Mouse (Mus musculus) midbrain, embryonic 14.5 days (tissue): ENCODE measurements around the gene Spata46. TPM values are rescaled to one million over a fixed set of nuclear protein-coding genes. Genes with fewer than 3 reads are reported as not detected.

ENCODE experiments used
- ATAC-seq: fragments of 200-750 bp; cut with Nextera tagmentation; 2 replicates; pipeline ENCODE4 v1.8.0; 2017; ENCODE audit warnings: moderate number of reproducible peaks, moderate library complexity; ENCODE audit not compliant: low FRiP score, low TSS enrichment
- DNase-seq: peaks from one replicate; pipeline ENCODE4 v3.0.0-alpha.2; 2015
- H3K27ac ChIP-seq: fragments of 300-500 bp; sonication (generic); replicated peaks from 2 replicates; pipeline ENCODE4 v1.5.1; 2014; ENCODE audit warnings: mild to moderate bottlenecking, low read depth, low read length, moderate library complexity
- H3K27me3 ChIP-seq: fragments of 300-500 bp; sonication (generic); 2 replicates; pipeline ENCODE4 v1.6.1; 2014; ENCODE audit warnings: low read length, control low read depth, mixed read lengths; ENCODE audit not compliant: control insufficient read depth, insufficient read depth
- H3K36me3 ChIP-seq: fragments of 300-500 bp; sonication (generic); 2 replicates; pipeline ENCODE4 v1.6.1; 2014; ENCODE audit warnings: low read length, control low read depth; ENCODE audit not compliant: control insufficient read depth, insufficient read depth
- H3K4me1 ChIP-seq: fragments of 300-500 bp; sonication (generic); 2 replicates; pipeline ENCODE4 v1.6.1; 2014; ENCODE audit warnings: mild to moderate bottlenecking, antibody characterized with exemption, low read length, control low read depth; ENCODE audit not compliant: control insufficient read depth, insufficient read depth
- H3K4me2 ChIP-seq: fragments of 300-500 bp; sonication (generic); 2 replicates; pipeline ENCODE4 v1.6.1; 2014; ENCODE audit warnings: mild to moderate bottlenecking, low read length, moderate library complexity
- H3K4me3 ChIP-seq: fragments of 300-500 bp; sonication (generic); replicated peaks from 2 replicates; pipeline ENCODE4 v1.5.1; 2014; ENCODE audit warnings: low read depth, low read length
- H3K9ac ChIP-seq: fragments of 300-500 bp; sonication (generic); replicated peaks from 2 replicates; pipeline ENCODE4 v1.6.1; 2014; ENCODE audit warnings: mild to moderate bottlenecking, low read length, moderate library complexity
- H3K9me3 ChIP-seq: fragments of 300-500 bp; sonication (generic); 2 replicates; pipeline ENCODE4 v1.6.1; 2016; ENCODE audit warnings: low read length, control low read depth, mixed read lengths; ENCODE audit not compliant: control insufficient read depth
- WGBS: fragments of 180-500 bp; shearing (Covaris S2); extraction: QIAGEN DNeasy Blood & Tissue Kit; methylation state at CpG from one replicate; pipeline ENCODE4 v1.1.7; 2014; 5-methylcytosine and 5-hydroxymethylcytosine counted together
- polyA plus RNA-seq: library from polyadenylated mRNA; unstranded; fragments of >200 nt; fragmentation: Nextera tagmentation; extraction: Ambion mirVana; gene quantifications from 2 replicates; pipeline ENCODE4 v1.2.1, GENCODE M21; 2014

Spata46 gene
- polyA plus RNA-seq, 1 experiment from 2014 or later, result 0.96 TPM

GRCm38 (mm10) chr1:170351080-170351479, 42.5 kb downstream of the Spata46 start:
- H3K4me2 ChIP-seq, result no peak overlapping the region
- no peaks in the 10 kb centered on the region for H3K36me3 ChIP-seq
- H3K9me3 ChIP-seq, result no peaks in the 10 kb centered on the region
- no peaks in the 10 kb centered on the region for H3K4me1 ChIP-seq
- no peak overlapping the region for H3K9ac ChIP-seq
- H3K27me3 ChIP-seq, result no peaks in the 10 kb centered on the region
- DNase-seq, result no peak
- H3K27ac ChIP-seq, result no peak overlapping the region
- ATAC-seq, result no peak
- no peak overlapping the region for H3K4me3 ChIP-seq

GRCm38 (mm10) chr1:170353335-170353734, 44.7 kb downstream of the Spata46 start:
- WGBS, result 75% methylated on average over 3 of the region's 3 CpGs
- ATAC-seq (no peak), DNase-seq (no peak)
- Histone ChIP-seq H3K9ac (no peak overlapping the region), H3K27ac (no peak overlapping the region), H3K9me3 (no peaks in the 10 kb centered on the region), H3K4me1 (no peaks in the 10 kb centered on the region), H3K36me3 (no peaks in the 10 kb centered on the region), H3K27me3 (no peaks in the 10 kb centered on the region), H3K4me2 (no peak overlapping the region), H3K4me3 (no peak overlapping the region)

GRCm38 (mm10) chr1:170360183-170360915, 51.7 kb downstream of the Spata46 start:
- no peak for ATAC-seq
- 72% methylated on average over 10 of the region's 10 CpGs for WGBS

More at GRCm38 (mm10) chr1:170360183-170360915, 51.7 kb downstream of the Spata46 start:
- Histone ChIP-seq H3K27ac (no peak overlapping the region), H3K9ac (no peak overlapping the region), H3K4me3 (no peak overlapping the region), H3K9me3 (no peaks in the 10 kb centered on the region), H3K27me3 (no peaks in the 10 kb centered on the region), H3K36me3 (no peaks in the 10 kb centered on the region), H3K4me2 (no peak overlapping the region), H3K4me1 (no peaks in the 10 kb centered on the region)
- no peak for DNase-seq

Other genes starting within 250 kb of the Spata46 start
- gene Ddr2, start 198.0 kb upstream of the Spata46 start, polyA plus RNA-seq, result 1.7 and 8.9 TPM in 2 replicates
- 49.2 and 67.5 TPM in 2 replicates for gene Uap1, start 133.8 kb upstream of the Spata46 start, polyA plus RNA-seq
- gene Uhmk1, start 93.4 kb upstream of the Spata46 start, polyA plus RNA-seq, result 11.7 and 12.8 TPM in 2 replicates
- gene Sh2d1b2, start 76.1 kb upstream of the Spata46 start, polyA plus RNA-seq, result not detected in 2 replicates
- gene Sh2d1b1, start 31.5 kb upstream of the Spata46 start, polyA plus RNA-seq, result not detected in 2 replicates
- 1.7 and 2.1 TPM in 2 replicates for gene Gm7694, start 2.5 kb upstream of the Spata46 start, polyA plus RNA-seq